Mouse (Mus musculus): ENCODE measurements around the gene Bglap. TPM values are rescaled to one million over a fixed set of nuclear protein-coding genes. Genes with fewer than 3 reads are reported as not detected.

Gene Bglap
- polyA plus RNA-seq, 1 experiment from 2014 or later: not detected

DNA sequence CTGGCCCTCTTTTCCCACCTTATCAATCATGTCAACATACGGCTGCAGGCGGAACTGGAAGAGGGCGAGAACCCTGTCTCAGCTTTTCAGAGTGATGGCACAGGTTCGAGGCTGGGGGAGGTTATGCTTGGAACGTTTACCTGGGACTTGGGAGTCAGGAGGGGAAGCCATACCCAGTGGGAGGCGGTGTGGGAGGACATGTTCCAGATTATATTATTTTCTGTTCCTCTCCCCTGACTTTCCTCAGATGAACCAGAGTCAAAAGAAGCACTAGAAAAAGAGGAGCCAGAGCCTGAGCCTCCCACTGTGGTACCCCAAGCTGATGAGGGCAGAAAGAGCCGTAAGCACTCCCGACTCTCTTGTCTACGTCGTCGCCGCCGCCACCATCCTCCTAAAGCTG is 33.5 kb downstream of the Bglap start:
- no peak overlapping the region for H3K9ac ChIP-seq (ENCODE audit: low read length)
- H3K4me2 ChIP-seq (ENCODE audit: low read depth, severe bottlenecking): no peak overlapping the region
- H3K27ac ChIP-seq (replicated peaks; ENCODE audit: low read depth, low read length): no peak overlapping the region
- ATAC-seq (ENCODE audit: insufficient number of reproducible peaks, low FRiP score, low TSS enrichment, low read depth): no peak
- H3K36me3 ChIP-seq (ENCODE audit: control insufficient read depth, insufficient read depth, low read length): peaks cover 48% of the 10 kb centered on the region
- H3K27me3 ChIP-seq (ENCODE audit: control insufficient read depth, insufficient read depth, low read length): no peaks in the 10 kb centered on the region
- H3K4me3 ChIP-seq (ENCODE audit: low read depth, low read length): no peak overlapping the region
- no peaks in the 10 kb centered on the region for H3K9me3 ChIP-seq (ENCODE audit: control insufficient read depth, low read length)
- WGBS: 90% methylated on average over 13 of the region's 13 CpGs
- DNase-seq (ENCODE audit: low spot score): no peak
- H3K4me1 ChIP-seq (ENCODE audit: control insufficient read depth, insufficient read depth, low read length): no peaks in the 10 kb centered on the region

DNA sequence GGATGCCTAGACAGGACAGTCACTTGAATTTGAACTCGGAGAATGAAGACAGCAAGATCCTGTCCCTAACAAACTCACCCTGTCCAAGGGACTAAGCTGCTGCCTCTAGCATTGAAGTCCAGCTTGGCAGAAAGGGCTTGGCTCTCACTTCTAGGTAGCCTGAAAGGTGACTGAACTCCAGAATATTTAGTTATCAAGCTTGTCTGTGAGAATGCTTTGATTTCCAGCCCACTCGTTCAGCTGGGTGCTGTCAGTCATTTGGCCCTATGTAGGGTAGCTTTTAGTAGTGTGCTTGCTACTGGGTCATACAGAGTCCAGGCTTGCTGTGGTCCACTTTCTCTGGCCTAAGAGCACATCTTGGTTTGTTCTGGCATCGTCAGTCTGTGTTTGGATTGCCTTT is 45.3 kb downstream of the Bglap start:
- H3K4me1 ChIP-seq (ENCODE audit: control insufficient read depth, insufficient read depth, low read length): peaks cover 11% of the 10 kb centered on the region
- H3K9me3 ChIP-seq (ENCODE audit: control insufficient read depth, low read length): no peaks in the 10 kb centered on the region
- ATAC-seq (ENCODE audit: insufficient number of reproducible peaks, low FRiP score, low TSS enrichment, low read depth) (no peak), DNase-seq (ENCODE audit: low spot score) (no peak)
- no peak overlapping the region for H3K9ac ChIP-seq (ENCODE audit: low read length)
- no peak overlapping the region for H3K27ac ChIP-seq (replicated peaks; ENCODE audit: low read depth, low read length)
- H3K27me3 ChIP-seq (ENCODE audit: control insufficient read depth, insufficient read depth, low read length): no peaks in the 10 kb centered on the region
- H3K4me2 ChIP-seq (ENCODE audit: low read depth, severe bottlenecking): no peak overlapping the region
- peaks cover 16% of the 10 kb centered on the region; the same call in 1 of the 2 replicates for H3K36me3 ChIP-seq (ENCODE audit: control insufficient read depth, insufficient read depth, low read length)
- no peak overlapping the region for H3K4me3 ChIP-seq (ENCODE audit: low read depth, low read length)
- WGBS: 84% methylated on average over 3 of the region's 3 CpGs

DNA sequence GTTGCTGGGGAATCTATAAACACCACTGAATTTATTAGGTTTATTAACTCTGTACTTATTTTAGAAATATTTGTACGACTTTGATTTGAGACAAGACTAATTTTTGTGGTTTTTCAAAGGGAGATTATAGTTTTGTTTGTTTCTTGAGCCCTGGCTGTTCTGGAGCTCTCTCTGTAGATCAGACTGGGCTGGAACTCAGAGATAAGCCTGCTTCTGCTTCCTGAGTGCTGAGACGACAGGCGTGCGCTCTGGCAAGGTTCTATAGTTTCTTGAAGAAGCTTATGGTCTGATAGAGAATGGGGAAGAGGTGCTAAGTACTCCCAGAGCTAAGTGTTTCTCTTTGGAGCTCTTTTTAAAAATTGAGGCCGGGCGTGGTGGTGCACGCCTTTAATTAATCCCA is 45.9 kb downstream of the Bglap start:
- H3K4me3 ChIP-seq (ENCODE audit: low read depth, low read length): no peak overlapping the region
- no peak overlapping the region for H3K27ac ChIP-seq (replicated peaks; ENCODE audit: low read depth, low read length)
- no peak for DNase-seq (ENCODE audit: low spot score)
- no peaks in the 10 kb centered on the region for H3K9me3 ChIP-seq (ENCODE audit: control insufficient read depth, low read length)
- no peak overlapping the region for H3K4me2 ChIP-seq (ENCODE audit: low read depth, severe bottlenecking)
- WGBS: 95% methylated on average over 7 of the region's 7 CpGs
- ATAC-seq (ENCODE audit: insufficient number of reproducible peaks, low FRiP score, low TSS enrichment, low read depth): no peak
- no peaks in the 10 kb centered on the region for H3K27me3 ChIP-seq (ENCODE audit: control insufficient read depth, insufficient read depth, low read length)
- peaks cover 9% of the 10 kb centered on the region; the same call in 1 of the 2 replicates for H3K36me3 ChIP-seq (ENCODE audit: control insufficient read depth, insufficient read depth, low read length)
- no peak overlapping the region for H3K9ac ChIP-seq (ENCODE audit: low read length)
- H3K4me1 ChIP-seq (ENCODE audit: control insufficient read depth, insufficient read depth, low read length): peaks cover 11% of the 10 kb centered on the region

DNA sequence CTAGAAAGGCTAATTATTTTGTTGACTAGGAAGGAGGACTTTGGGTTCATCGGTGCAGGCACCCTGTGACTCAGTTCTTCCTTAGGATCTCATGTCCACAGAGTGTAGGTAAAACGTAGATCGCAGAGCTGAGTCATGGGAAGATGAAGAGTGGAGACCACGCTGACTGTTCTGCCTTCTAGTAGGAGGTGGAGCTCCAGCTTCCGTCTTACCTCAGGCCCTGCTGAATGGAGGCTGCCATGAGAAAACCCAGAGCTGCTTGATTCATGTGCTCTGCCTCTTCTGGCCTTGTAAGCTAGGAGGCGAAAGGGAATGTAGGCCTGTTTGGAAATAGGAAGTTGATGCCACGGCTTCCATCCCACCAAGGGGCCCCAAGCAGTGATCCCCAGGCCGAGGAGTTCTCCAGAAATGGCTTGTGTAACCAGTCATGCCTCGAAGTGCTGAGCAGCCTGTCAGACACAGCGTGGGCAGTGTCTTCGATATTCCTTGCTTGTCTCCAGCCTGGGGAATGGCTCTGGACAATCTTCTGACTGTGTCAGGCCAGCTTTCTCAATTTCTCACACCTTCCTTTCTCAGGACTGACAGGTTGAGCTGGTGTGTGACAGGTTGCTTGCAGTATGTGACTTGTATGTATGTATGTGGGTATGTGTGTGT is 46.8 kb downstream of the Bglap start:
- Histone ChIP-seq H3K27me3 (ENCODE audit: control insufficient read depth, insufficient read depth, low read length) (no peaks in the 10 kb centered on the region), H3K36me3 (ENCODE audit: control insufficient read depth, insufficient read depth, low read length) (peaks cover 2% of the 10 kb centered on the region; the same call in 1 of the 2 replicates), H3K9ac (ENCODE audit: low read length) (no peak overlapping the region), H3K4me1 (ENCODE audit: control insufficient read depth, insufficient read depth, low read length) (peaks cover 11% of the 10 kb centered on the region), H3K4me2 (ENCODE audit: low read depth, severe bottlenecking) (peak overlapping the region; percentile 10; the same call in 1 of the 2 replicates), H3K27ac (replicated peaks; ENCODE audit: low read depth, low read length) (no peak overlapping the region), H3K9me3 (ENCODE audit: control insufficient read depth, low read length) (no peaks in the 10 kb centered on the region), H3K4me3 (ENCODE audit: low read depth, low read length) (0 out of 2 replicates have a peak overlapping the region, but pooled peaks have one; percentile 3)
- DNase-seq (ENCODE audit: low spot score) (no peak), ATAC-seq (ENCODE audit: insufficient number of reproducible peaks, low FRiP score, low TSS enrichment, low read depth) (no peak)
- 87% methylated on average over 11 of the region's 11 CpGs for WGBS

- 3% methylated on average over 43 of the region's 66 CpGs for WGBS
- peak within 1 kb of the TSS; percentile 79 for H3K4me3 ChIP-seq (ENCODE audit: low read depth, low read length)
- H3K9me3 ChIP-seq (ENCODE audit: control insufficient read depth, low read length): no peaks in the 10 kb centered on the region
- peaks cover 11% of the 10 kb centered on the region for H3K4me1 ChIP-seq (ENCODE audit: control insufficient read depth, insufficient read depth, low read length)
- no peaks in the 10 kb centered on the region for H3K27me3 ChIP-seq (ENCODE audit: control insufficient read depth, insufficient read depth, low read length)
- peak; percentile 97 for DNase-seq (ENCODE audit: low spot score)
- peak within 1 kb of the TSS; percentile 90 for H3K27ac ChIP-seq (replicated peaks; ENCODE audit: low read depth, low read length)
- peak within 1 kb of the TSS; percentile 92 for H3K9ac ChIP-seq (ENCODE audit: low read length)
- peak; percentile 90 for ATAC-seq (ENCODE audit: insufficient number of reproducible peaks, low FRiP score, low TSS enrichment, low read depth)
- H3K36me3 ChIP-seq (ENCODE audit: control insufficient read depth, insufficient read depth, low read length): no peaks in the 10 kb centered on the region
- peak within 1 kb of the TSS; percentile 66 for H3K4me2 ChIP-seq (ENCODE audit: low read depth, severe bottlenecking)
These were observed 47.9 kb downstream of the Bglap start, which contains the start of the genes Tmem79 and Smg5 for GRCm38 (mm10) chr3:88336058-88337013. Gene Tmem79, minus strand, starts transcription at chr3:88336148. Gene Smg5, plus strand, starts transcription at chr3:88336260.

DNA sequence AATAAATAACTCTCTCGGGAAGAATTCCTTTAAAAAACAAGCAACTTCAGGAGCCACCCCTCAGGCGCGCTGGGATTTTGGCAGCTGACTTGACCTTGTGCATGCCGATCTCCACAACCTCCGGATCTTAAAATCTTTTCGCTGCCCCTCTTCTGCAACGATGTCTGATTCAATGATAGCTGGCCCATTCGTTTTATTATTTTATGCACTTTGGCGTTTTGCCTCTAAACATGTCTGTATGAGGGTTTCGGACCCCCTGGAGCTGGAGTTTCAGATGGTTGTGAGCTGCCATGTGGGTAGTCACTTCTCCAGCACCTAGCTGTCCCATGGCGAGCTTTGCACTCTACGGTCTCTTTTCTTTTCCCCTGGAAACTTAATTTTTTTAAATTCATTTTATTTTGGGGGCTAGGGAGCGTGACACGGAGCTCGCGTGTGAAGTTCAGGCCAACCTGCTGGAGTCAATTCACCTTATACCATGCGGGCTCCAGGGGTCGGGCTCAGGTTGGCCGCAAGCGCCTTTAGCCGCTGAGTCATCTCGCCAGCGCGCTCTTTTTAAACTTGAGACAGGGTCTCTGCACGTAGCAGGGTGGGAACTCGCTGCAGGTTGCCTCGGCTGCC is 48.7 kb downstream of the Bglap start:
- DNase-seq (ENCODE audit: low spot score) (no peak), ATAC-seq (ENCODE audit: insufficient number of reproducible peaks, low FRiP score, low TSS enrichment, low read depth) (peak; percentile 45; the same call in 1 of the 2 replicates)
- under 1% methylated on average over 27 of the region's 27 CpGs for WGBS
- Histone ChIP-seq H3K27ac (replicated peaks; ENCODE audit: low read depth, low read length) (peak overlapping the region; percentile 90), H3K9ac (ENCODE audit: low read length) (peak overlapping the region; percentile 92), H3K4me3 (ENCODE audit: low read depth, low read length) (peak overlapping the region; percentile 79), H3K4me2 (ENCODE audit: low read depth, severe bottlenecking) (peak overlapping the region; percentile 66), H3K36me3 (ENCODE audit: control insufficient read depth, insufficient read depth, low read length) (no peaks in the 10 kb centered on the region), H3K4me1 (ENCODE audit: control insufficient read depth, insufficient read depth, low read length) (peaks cover 11% of the 10 kb centered on the region), H3K9me3 (ENCODE audit: control insufficient read depth, low read length) (no peaks in the 10 kb centered on the region), H3K27me3 (ENCODE audit: control insufficient read depth, insufficient read depth, low read length) (no peaks in the 10 kb centered on the region)

- Histone ChIP-seq H3K36me3 (ENCODE audit: control insufficient read depth, insufficient read depth, low read length) (no peaks in the 10 kb centered on the region), H3K4me3 (ENCODE audit: low read depth, low read length) (peak overlapping the region; percentile 79), H3K9me3 (ENCODE audit: control insufficient read depth, low read length) (no peaks in the 10 kb centered on the region), H3K9ac (ENCODE audit: low read length) (peak overlapping the region; percentile 92), H3K27ac (replicated peaks; ENCODE audit: low read depth, low read length) (no peak overlapping the region), H3K4me1 (ENCODE audit: control insufficient read depth, insufficient read depth, low read length) (peaks cover 11% of the 10 kb centered on the region), H3K27me3 (ENCODE audit: control insufficient read depth, insufficient read depth, low read length) (no peaks in the 10 kb centered on the region), H3K4me2 (ENCODE audit: low read depth, severe bottlenecking) (peak overlapping the region; percentile 66)
- DNase-seq (ENCODE audit: low spot score) (no peak), ATAC-seq (ENCODE audit: insufficient number of reproducible peaks, low FRiP score, low TSS enrichment, low read depth) (no peak)
- 46% methylated on average over 3 of the region's 3 CpGs for WGBS
These were observed 49.3 kb downstream of the Bglap start for GRCm38 (mm10) chr3:88334902-88335435.

Data from limb, embryonic 11.5 days (tissue).